ENCODE assay signal across 10 mouse cellular contexts in genomic region chr1:174553272-174554007, GRCm38 (mm10). TPM values are rescaled to one million over a fixed set of nuclear protein-coding genes. Genes with fewer than 3 reads are reported as not detected.
DNase-seq lines count a peak whose midpoint lies in the region; TF ChIP-seq lines count a peak whose summit lies in the region.
"Had no signal": no experiment of that assay in that cellular context is flagged by ENCODE, and none has a peak within 500 bp of the region (broad histone marks: within the 10 kb centered on the region; RNA-seq: fewer than 3 reads in every experiment).

No protein-coding gene starts in this region.

- no peak overlapping the region for H3K4me3 ChIP-seq in left cerebral cortex, adult 2 months
- H3K4me3 ChIP-seq: embryonic facial prominence, embryonic 12.5 days; liver, embryonic 15.5 days had no signal

- peak; percentile 61 for TF ChIP-seq CTCF in left cerebral cortex, adult 2 months (IDR thresholded peaks at IDR 0.05)

- no peak overlapping the region for H3K27ac ChIP-seq in left cerebral cortex, adult 2 months
- H3K27ac ChIP-seq: embryonic facial prominence, embryonic 12.5 days; liver, embryonic 15.5 days had no signal

- intact Hi-C loops in left cerebral cortex, adult 2 months (cut with DNase I) = loop anchor here (2.0 to 10.0 kb wide), 3 partner anchors 31 to 1099 kb away; no protein-coding TSS in a partner anchor

- peak; percentile 56 for DNase-seq in layer of hippocampus, adult 11-12 months (ENCODE audit: low spot score)
- no peak for DNase-seq in layer of hippocampus, adult 9-10 months (ENCODE audit: low spot score)
- DNase-seq in R1 (ENCODE audit: low read depth, low spot score) = peak; percentile 67
- peak; percentile 50 to 82 for DNase-seq in cerebellum, postnatal 25 days
- DNase-seq in gastrocnemius, postnatal 10 days = peak; percentile 47
- DNase-seq in left cerebral cortex, adult 2 months (ENCODE audit: extremely low spot score in 1 of 2, low spot score in 2 of 2) = peak; percentile 53 to 71
- peak; percentile 3 for DNase-seq in naive thymus-derived CD4-positive, alpha-beta T cell, adult 2 months (ENCODE audit: low read depth)
- DNase-seq in MN1 (ENCODE audit: low spot score) = no peak

RNA-seq across cellular contexts. Expression of gene Fmn2, which starts 51.8 kb away (rescaled TPM):
- total RNA-seq in gastrocnemius, postnatal 10 days (2021) = 1 to 10 TPM; 1.2 to 1.6 TPM
- total RNA-seq in left cerebral cortex, adult 2 months (2021) = 10 to 100 TPM; 81.5 to 87.0 TPM

Comparison
In these comparisons a context has a peak if more than half of its experiments do, and no peak if none do; other contexts are left out.
1. DNase-seq: peak in layer of hippocampus, adult 11-12 months (single experiment), R1 (single experiment), cerebellum, postnatal 25 days (2 of 2), gastrocnemius, postnatal 10 days (single experiment), left cerebral cortex, adult 2 months (2 of 2) and naive thymus-derived CD4-positive, alpha-beta T cell, adult 2 months (single experiment); none in layer of hippocampus, adult 9-10 months (single experiment) and MN1 (single experiment).
2. RNA of gene Fmn2, which starts 51.8 kb away (total RNA-seq): 81.5 to 87.0 TPM in left cerebral cortex, adult 2 months; 1.2 to 1.6 TPM in gastrocnemius, postnatal 10 days; every median in the first group is over 10 times any median in the second.